Mouse (Mus musculus) left cerebral cortex, adult 11 months (tissue): ENCODE measurements around the gene Mptx2.
"Not testable (repeated sequence)": the region's sequence is repeated elsewhere in the genome, so short reads cannot be mapped to it uniquely, and the experiment has no call there.

Source experiments
- DNase-seq: peaks from one replicate; pipeline ENCODE4 v3.0.0; 2022; ENCODE audit warnings: low spot score

Mptx2 gene

GRCm38 (mm10) chr1:173277677-173278076 lies at the start of gene Mptx2:
Mptx2 (minus strand) TSS chr1:173277777.
- no peak for DNase-seq

GRCm38 (mm10) chr1:173326552-173326951 lies 49.0 kb upstream of the Mptx2 start:
- DNase-seq = no peak

GRCm38 (mm10) chr1:173325395-173325794 lies 47.8 kb upstream of the Mptx2 start:
- DNase-seq = no peak

- DNase-seq = no peak
Measured at GRCm38 (mm10) chr1:173324961-173325360, 47.4 kb upstream of the Mptx2 start.

- DNase-seq = no peak
Measured at GRCm38 (mm10) chr1:173323839-173324585, 46.4 kb upstream of the Mptx2 start.

GRCm38 (mm10) chr1:173322249-173322627 lies 44.7 kb upstream of the Mptx2 start:
- no peak for DNase-seq

- no peak for DNase-seq
Measured at GRCm38 (mm10) chr1:173321593-173322248, 44.1 kb upstream of the Mptx2 start.

- no peak for DNase-seq
Measured at GRCm38 (mm10) chr1:173317925-173318477, 40.4 kb upstream of the Mptx2 start.

- no peak for DNase-seq
Measured at GRCm38 (mm10) chr1:173315725-173316124, 38.1 kb upstream of the Mptx2 start.

- DNase-seq = not testable (repeated sequence)
Measured at GRCm38 (mm10) chr1:173313535-173314050, 36.0 kb upstream of the Mptx2 start.

GRCm38 (mm10) chr1:173302795-173303194 lies 25.2 kb upstream of the Mptx2 start:
- not testable (repeated sequence) for DNase-seq

GRCm38 (mm10) chr1:173265701-173266100 lies 11.9 kb downstream of the Mptx2 start, which contains the start of gene Olfr418:
Olfr418 (plus strand) TSS chr1:173266001.
- DNase-seq = no peak

GRCm38 (mm10) chr1:173249888-173250287 lies 27.7 kb downstream of the Mptx2 start:
- DNase-seq = no peak

GRCm38 (mm10) chr1:173237004-173237403 lies 40.6 kb downstream of the Mptx2 start:
- DNase-seq = not testable (repeated sequence)

GRCm38 (mm10) chr1:173227081-173227480 lies 50.5 kb downstream of the Mptx2 start, which contains the start of gene Fcer1a:
Fcer1a (minus strand) TSS chr1:173227214.
- DNase-seq = no peak
